Mouse (Mus musculus) liver, embryonic 13.5 days (tissue): ENCODE results near the gene Acad12. TPM values are rescaled to one million over a fixed set of nuclear protein-coding genes. Genes with fewer than 3 reads are reported as not detected.

Experiments used
- ATAC-seq: fragments of 200-750 bp; cut with Nextera tagmentation; 2 replicates; pipeline ENCODE4 v1.8.0; 2017; ENCODE audit warnings: low read depth, mild to moderate bottlenecking, moderate number of reproducible peaks, moderate library complexity
- DNase-seq: peaks from one replicate; pipeline ENCODE4 v3.0.0; 2022
- H3K27ac ChIP-seq: fragments of 300-500 bp; sonication (generic); 2 replicates; pipeline ENCODE4 v1.5.1; 2015; ENCODE audit warnings: moderate library complexity, mild to moderate bottlenecking, inconsistent platforms
- H3K27me3 ChIP-seq: fragments of 300-500 bp; sonication (generic); 2 replicates; pipeline ENCODE4 v1.6.1; 2015; ENCODE audit warnings: mild to moderate bottlenecking, inconsistent platforms
- H3K36me3 ChIP-seq: fragments of 300-500 bp; sonication (generic); 2 replicates; pipeline ENCODE4 v1.6.1; 2015; ENCODE audit warnings: mild to moderate bottlenecking, inconsistent platforms
- H3K4me1 ChIP-seq: fragments of 300-500 bp; sonication (generic); replicated peaks from 2 replicates; pipeline ENCODE4 v1.6.1; 2015; ENCODE audit warnings: inconsistent platforms
- H3K4me2 ChIP-seq: fragments of 300-500 bp; sonication (generic); 2 replicates; pipeline ENCODE4 v1.6.1; 2015; ENCODE audit warnings: inconsistent platforms, mild to moderate bottlenecking, moderate library complexity
- H3K4me3 ChIP-seq: fragments of 300-500 bp; sonication (generic); replicated peaks from 2 replicates; pipeline ENCODE4 v1.5.1; 2015; ENCODE audit warnings: mild to moderate bottlenecking, inconsistent platforms
- H3K9ac ChIP-seq: fragments of 300-500 bp; sonication (generic); 2 replicates; pipeline ENCODE4 v1.6.1; 2015; ENCODE audit warnings: mild to moderate bottlenecking, inconsistent platforms
- H3K9me3 ChIP-seq: fragments of 300-500 bp; sonication (generic); replicated peaks from 2 replicates; pipeline ENCODE4 v1.6.1; 2016; ENCODE audit warnings: inconsistent platforms
- WGBS: fragments of 180-500 bp; shearing (Covaris S2); methylation state at CpG from one replicate; pipeline ENCODE4 v1.1.7; 2015; ENCODE audit not compliant: insufficient replicate concordance; 5-methylcytosine and 5-hydroxymethylcytosine counted together
- polyA plus RNA-seq: library from polyadenylated mRNA; unstranded; fragments of >200 nt; fragmentation: Nextera tagmentation; extraction: Ambion mirVana; gene quantifications from 2 replicates; pipeline ENCODE4 v1.2.1, GENCODE M21; 2015

Gene Acad12
- polyA plus RNA-seq, 1 experiment from 2014 or later, result 1.4 TPM

DNA sequence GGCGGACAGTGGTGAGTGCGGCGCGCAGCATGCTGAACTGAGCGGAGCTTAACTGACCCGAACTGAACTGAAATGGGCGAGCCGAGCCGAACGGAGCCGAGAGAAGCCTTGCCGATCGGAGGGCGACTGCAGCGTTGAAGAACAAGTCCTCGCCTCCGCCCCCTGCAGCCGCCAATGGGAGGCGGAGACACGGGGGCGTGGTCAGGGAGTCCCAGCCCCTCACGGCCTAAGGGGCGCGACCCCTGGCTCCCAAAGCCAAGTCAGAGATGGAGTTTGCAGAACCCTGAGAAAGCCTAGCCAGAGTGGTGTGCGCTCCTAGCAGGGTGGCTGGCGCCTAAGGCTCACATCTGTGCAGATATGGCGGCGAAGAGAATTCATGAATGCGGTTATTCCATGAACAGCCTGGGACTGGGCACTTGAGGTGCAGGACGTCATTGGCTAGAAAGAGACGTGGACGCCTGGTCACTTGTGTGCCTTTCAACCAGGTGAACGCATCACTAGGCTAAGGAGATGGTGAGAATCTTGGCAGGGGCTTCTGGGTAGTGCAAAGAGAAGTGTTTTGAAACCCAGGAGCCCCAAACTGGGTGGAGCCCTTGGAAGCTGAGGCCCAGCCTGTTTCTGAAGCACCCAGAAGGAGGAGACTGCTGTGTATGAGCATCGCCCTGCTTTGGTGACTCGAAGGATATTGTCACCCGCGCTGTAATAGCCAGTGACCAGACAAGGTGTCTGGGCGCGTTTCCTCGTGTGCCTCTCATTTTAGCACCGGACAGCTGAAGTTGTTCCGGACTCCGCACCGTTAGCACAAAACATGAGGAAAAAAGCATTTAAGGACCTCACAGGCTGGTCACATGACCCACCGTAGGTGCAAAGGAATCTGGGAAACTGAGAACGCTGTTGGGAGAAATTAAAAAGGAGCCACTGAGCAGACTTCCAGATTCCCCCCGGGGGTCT lies 25.0 kb downstream of the Acad12 start, which contains the start of gene Aldh2:
Gene Aldh2 (minus strand): TSS at position 374 of the 951 bp plus-strand sequence.
- DNase-seq (peak; percentile 84), ATAC-seq (peak; percentile 90)
- Histone ChIP-seq H3K9ac (peak within 1 kb of the TSS; percentile 87), H3K9me3 (no peaks in the 10 kb centered on the region), H3K27ac (peak within 1 kb of the TSS; percentile 91), H3K27me3 (no peaks in the 10 kb centered on the region), H3K4me1 (peaks cover 69% of the 10 kb centered on the region), H3K4me2 (peak within 1 kb of the TSS; percentile 99), H3K4me3 (peak within 1 kb of the TSS; percentile 78), H3K36me3 (no peaks in the 10 kb centered on the region)
- WGBS, result 2% methylated on average over 47 of the region's 47 CpGs

GRCm38 (mm10) chr5:121592816-121593407 lies 25.8 kb downstream of the Acad12 start:
- 4% methylated on average over 33 of the region's 33 CpGs for WGBS
- Histone ChIP-seq H3K9ac (peak overlapping the region; percentile 87), H3K36me3 (no peaks in the 10 kb centered on the region), H3K9me3 (no peaks in the 10 kb centered on the region), H3K27me3 (no peaks in the 10 kb centered on the region), H3K4me2 (peak overlapping the region; percentile 99), H3K4me3 (peak overlapping the region; percentile 78), H3K4me1 (peaks cover 66% of the 10 kb centered on the region), H3K27ac (peak overlapping the region; percentile 91)
- ATAC-seq (peak; percentile 40), DNase-seq (peak; percentile 20)

DNA sequence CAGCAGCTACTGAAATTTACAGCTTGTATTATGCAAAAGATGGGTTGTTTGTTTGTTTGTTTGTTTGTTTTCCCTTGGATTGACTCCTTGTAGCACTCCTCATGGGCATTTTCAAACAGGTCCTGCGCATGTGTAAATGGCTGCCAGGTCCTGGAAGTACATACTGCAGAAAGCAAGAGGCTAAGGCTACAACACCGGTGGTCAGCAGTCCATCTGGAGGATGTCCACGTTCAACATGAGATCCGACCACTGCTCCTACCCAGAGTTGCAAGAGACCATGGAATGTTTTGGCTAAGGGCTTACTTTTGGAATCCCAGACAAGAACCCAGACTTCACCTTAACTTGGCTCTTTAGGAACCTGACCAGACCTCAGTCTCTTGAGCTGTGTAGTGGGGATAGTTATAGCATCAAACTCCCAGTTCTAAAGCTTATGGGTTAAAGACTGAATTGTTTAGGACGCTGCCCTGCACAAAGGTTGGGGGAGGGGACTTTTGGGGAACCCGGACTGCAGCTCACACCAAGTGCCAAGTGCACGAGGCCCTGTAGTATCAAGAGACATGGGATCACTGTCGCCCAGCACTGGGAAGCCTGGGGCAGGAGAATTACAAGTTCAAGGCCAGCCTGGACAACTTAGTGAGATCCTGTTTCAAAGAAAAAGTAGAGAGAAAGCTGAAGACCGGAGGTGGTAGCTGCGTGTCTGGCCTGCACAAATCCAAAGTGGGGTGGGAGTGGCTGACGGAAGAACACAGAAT lies 26.5 kb downstream of the Acad12 start:
- DNase-seq (no peak), ATAC-seq (no peak)
- Histone ChIP-seq H3K27ac (peak overlapping the region; percentile 91), H3K27me3 (no peaks in the 10 kb centered on the region), H3K4me2 (peak overlapping the region; percentile 99), H3K36me3 (no peaks in the 10 kb centered on the region), H3K4me3 (peak overlapping the region; percentile 78), H3K9ac (peak overlapping the region; percentile 87), H3K9me3 (no peaks in the 10 kb centered on the region), H3K4me1 (peaks cover 69% of the 10 kb centered on the region)
- 54% methylated on average over 11 of the region's 11 CpGs for WGBS

DNA sequence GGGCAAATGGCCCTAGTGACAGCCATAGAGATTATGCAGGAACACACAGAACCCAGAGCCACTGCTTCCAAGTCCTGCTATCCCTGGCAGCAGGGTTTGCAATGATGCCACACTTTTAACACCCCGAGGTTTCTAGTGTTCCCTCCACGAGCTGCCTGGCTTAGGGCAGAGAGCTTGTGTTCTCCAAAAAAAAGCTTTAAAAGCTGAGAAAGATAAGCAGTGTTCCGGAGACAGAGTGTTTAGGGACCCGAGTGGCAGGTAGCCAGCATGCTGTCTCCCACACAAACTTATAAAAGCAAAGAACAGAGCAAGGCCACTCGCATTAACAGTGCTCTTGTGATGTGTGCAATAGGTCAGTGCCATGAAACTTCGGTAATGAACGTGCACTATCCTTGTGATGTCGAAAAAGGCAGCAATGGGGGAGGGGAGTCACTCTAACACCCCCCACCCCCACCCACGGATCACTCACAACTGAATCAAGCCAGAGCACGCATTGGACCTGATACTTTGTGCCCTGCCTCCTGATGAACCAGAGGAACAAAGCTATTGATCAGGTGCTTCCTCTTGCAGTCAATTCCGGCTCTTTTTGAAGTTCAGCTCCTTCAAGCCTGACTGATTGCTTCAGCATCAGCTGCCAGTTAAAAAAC lies 27.2 kb downstream of the Acad12 start:
- Histone ChIP-seq H3K27me3 (no peaks in the 10 kb centered on the region), H3K4me2 (peak overlapping the region; percentile 99), H3K4me1 (peaks cover 70% of the 10 kb centered on the region), H3K27ac (peak overlapping the region; percentile 91), H3K9me3 (no peaks in the 10 kb centered on the region), H3K9ac (peak overlapping the region; percentile 87), H3K4me3 (peak overlapping the region; percentile 78; the same call in 1 of the 2 replicates), H3K36me3 (no peaks in the 10 kb centered on the region)
- ATAC-seq (no peak), DNase-seq (no peak)
- WGBS, result 52% methylated on average over 11 of the region's 11 CpGs

- Histone ChIP-seq H3K4me3 (no peak overlapping the region), H3K27ac (no peak overlapping the region), H3K4me1 (peaks cover 70% of the 10 kb centered on the region), H3K27me3 (no peaks in the 10 kb centered on the region), H3K4me2 (no peak overlapping the region), H3K9me3 (no peaks in the 10 kb centered on the region), H3K9ac (no peak overlapping the region), H3K36me3 (no peaks in the 10 kb centered on the region)
- no peak for DNase-seq
- 63% methylated on average over 6 of the region's 6 CpGs for WGBS
- ATAC-seq, result no peak
Observed at GRCm38 (mm10) chr5:121589928-121590327, 28.8 kb downstream of the Acad12 start.

- Histone ChIP-seq H3K4me3 (no peak overlapping the region), H3K9me3 (no peaks in the 10 kb centered on the region), H3K9ac (peak overlapping the region; percentile 30; the same call in 1 of the 2 replicates), H3K27ac (peak overlapping the region; percentile 62), H3K4me2 (peak overlapping the region; percentile 37), H3K4me1 (peaks cover 55% of the 10 kb centered on the region), H3K36me3 (no peaks in the 10 kb centered on the region), H3K27me3 (no peaks in the 10 kb centered on the region)
- WGBS, result 7% methylated on average over 6 of the region's 6 CpGs
- DNase-seq (no peak), ATAC-seq (no peak)
Observed at GRCm38 (mm10) chr5:121586400-121587039, 32.2 kb downstream of the Acad12 start.

DNA sequence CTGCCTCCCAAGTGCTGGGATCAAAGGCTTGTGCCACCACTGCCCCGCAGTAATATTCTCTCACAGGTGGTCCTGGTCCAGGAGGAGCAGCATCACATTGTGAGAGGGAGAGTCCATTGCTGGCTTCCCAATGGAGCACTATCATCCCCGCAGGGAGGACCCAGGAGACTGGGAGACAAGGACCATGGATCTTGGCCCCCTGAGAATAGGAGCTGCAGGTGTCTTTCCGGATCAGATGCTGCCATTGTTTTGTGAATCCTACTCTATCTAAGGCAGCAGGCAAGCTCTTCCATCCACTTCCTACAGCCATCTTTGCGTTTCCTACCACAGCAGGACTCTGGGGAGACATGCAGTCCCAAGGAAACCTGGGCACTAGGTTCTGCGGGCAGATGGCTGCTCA lies 33.0 kb downstream of the Acad12 start:
- DNase-seq (no peak), ATAC-seq (no peak)
- no peaks in the 10 kb centered on the region for H3K27me3 ChIP-seq
- no peak overlapping the region for H3K4me2 ChIP-seq
- H3K4me1 ChIP-seq, result peaks cover 48% of the 10 kb centered on the region
- WGBS, result 83% methylated on average over 5 of the region's 5 CpGs
- 0 out of 2 replicates have a peak overlapping the region, but pooled peaks have one; percentile 62 for H3K27ac ChIP-seq
- no peaks in the 10 kb centered on the region for H3K9me3 ChIP-seq
- no peak overlapping the region for H3K4me3 ChIP-seq
- no peaks in the 10 kb centered on the region for H3K36me3 ChIP-seq
- H3K9ac ChIP-seq, result no peak overlapping the region

DNA sequence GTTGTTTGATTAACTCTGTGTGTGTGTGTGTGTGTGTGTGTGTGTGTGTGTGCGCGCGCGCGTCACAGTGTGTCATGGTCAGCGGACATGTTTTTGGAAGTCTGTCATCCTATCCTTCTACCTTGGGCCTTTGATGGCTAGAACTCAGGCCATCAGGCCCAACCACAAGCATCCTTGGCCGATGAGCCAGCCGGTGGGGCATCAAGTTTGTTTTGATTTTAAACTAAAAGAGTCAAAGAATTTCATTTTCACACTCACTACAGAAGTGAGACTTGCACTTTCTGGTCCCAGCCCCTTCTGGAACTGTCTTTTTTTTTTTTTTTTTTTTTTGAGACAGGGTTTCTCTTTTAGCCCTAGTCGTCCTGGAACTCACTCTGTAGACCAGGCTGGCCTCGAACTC lies 33.7 kb downstream of the Acad12 start:
- peaks cover 48% of the 10 kb centered on the region for H3K4me1 ChIP-seq
- no peaks in the 10 kb centered on the region for H3K9me3 ChIP-seq
- peaks cover 6% of the 10 kb centered on the region for H3K36me3 ChIP-seq
- H3K27me3 ChIP-seq, result no peaks in the 10 kb centered on the region
- H3K4me2 ChIP-seq, result no peak overlapping the region
- 88% methylated on average over 10 of the region's 10 CpGs for WGBS
- no peak for ATAC-seq
- peak overlapping the region; percentile 65 for H3K27ac ChIP-seq
- no peak for DNase-seq
- H3K4me3 ChIP-seq, result no peak overlapping the region
- H3K9ac ChIP-seq, result no peak overlapping the region

DNA sequence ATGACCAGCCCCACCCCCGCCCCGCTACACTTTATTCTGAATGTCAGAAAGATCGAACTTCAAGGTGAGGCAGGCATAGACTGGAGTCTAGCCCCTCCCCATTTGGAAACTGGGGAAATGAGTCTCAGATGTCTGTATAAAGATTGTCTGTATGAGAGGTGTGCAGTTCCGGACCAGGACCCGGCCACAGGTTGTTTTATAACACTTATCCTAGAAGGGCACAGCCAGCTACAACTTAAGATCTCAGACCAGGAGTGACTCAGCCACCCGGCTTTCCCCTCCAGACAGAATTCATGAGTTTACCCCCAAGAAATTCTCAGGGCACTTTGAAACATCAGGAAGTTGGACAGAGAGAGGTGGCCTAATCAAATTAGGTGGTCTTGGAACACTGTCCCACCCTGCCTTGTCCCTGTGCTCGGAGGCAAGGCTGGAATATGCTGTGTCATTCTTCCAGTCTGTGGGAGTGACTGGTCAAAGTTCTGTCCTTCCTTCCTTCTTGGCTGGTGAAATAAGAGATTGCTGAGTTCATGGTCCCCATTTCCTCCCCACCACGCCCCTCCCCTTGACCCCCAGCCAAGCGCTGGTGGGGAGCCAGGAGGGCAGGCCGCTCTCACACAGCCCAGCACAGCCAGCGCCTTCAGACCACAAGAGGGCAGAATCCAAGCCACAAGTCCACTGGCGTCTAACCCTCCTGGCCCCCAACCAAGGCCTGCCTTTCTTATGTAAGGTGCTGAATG lies 34.8 kb downstream of the Acad12 start:
- Histone ChIP-seq H3K36me3 (peaks cover 16% of the 10 kb centered on the region), H3K9me3 (no peaks in the 10 kb centered on the region), H3K27me3 (no peaks in the 10 kb centered on the region), H3K4me2 (no peak overlapping the region), H3K4me1 (peaks cover 46% of the 10 kb centered on the region), H3K9ac (peak overlapping the region; percentile 41), H3K4me3 (no peak overlapping the region), H3K27ac (peak overlapping the region; percentile 65)
- WGBS, result 31% methylated on average over 12 of the region's 12 CpGs
- peak; percentile 51 for DNase-seq
- ATAC-seq, result peak; percentile 72

DNA sequence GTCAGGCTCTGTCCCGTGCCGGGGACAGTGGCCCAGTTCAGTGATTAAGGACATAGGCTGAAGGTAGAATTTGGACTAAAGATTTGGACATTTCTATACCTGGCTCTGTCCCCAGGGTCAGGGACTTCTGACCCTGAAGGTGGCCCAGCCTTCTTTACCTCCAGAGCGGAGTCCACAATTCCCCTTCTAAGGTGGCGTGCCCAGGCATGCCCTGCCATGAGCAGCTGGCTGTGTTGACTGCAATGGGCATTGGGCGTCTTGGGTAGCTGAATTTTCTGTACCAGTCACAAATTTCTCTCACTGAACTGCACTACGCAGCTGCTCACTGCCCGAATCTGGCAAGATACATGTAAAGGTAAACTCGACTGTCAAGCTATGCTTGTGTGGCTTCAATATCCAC lies 36.8 kb downstream of the Acad12 start:
- Histone ChIP-seq H3K36me3 (peaks cover 25% of the 10 kb centered on the region), H3K4me1 (peaks cover 36% of the 10 kb centered on the region), H3K4me2 (no peak overlapping the region), H3K9ac (no peak overlapping the region), H3K9me3 (no peaks in the 10 kb centered on the region), H3K4me3 (no peak overlapping the region), H3K27me3 (no peaks in the 10 kb centered on the region), H3K27ac (no peak overlapping the region)
- no peak for DNase-seq
- ATAC-seq, result no peak
- 85% methylated on average over 8 of the region's 8 CpGs for WGBS
